Mouse (Mus musculus): ENCODE measurements around the gene Ces2f. TPM values are rescaled to one million over a fixed set of nuclear protein-coding genes. Genes with fewer than 3 reads are reported as not detected.
"Not testable (repeated sequence)": the region's sequence is repeated elsewhere in the genome, so short reads cannot be mapped to it uniquely, and the experiment has no call there.

Gene Ces2f
- 0.05 TPM in 1 of 2 replicates, not detected in the other for polyA plus RNA-seq (2015; fragmentation: Nextera tagmentation; extraction: Ambion mirVana)

DNA sequence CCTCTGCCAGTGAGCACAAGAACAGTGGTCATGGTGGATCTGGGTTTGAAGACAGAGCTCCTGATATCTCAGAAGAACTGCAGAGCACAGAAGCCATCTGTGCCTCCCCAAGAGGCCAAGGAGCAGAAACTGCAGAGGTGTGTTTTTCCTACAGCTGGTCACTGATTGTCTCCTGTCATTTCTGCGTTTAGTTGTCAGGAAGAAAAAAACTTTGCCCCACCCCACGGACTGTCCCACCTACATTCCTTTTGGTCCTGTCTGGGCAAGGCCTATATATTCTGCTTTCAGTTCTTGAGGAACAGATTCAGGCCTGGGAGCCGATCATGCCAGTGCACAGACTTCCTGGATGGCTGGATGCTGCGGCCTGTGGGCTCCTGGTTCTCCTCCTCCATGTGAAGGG lies at the start of gene Ces2f:
TSS of gene Ces2f (plus strand) at position 301 of the 400 bp plus-strand sequence.
- Histone ChIP-seq H3K4me1 (no peaks in the 10 kb centered on the region), H3K9me3 (replicated peaks) (no peaks in the 10 kb centered on the region), H3K36me3 (no peaks in the 10 kb centered on the region), H3K9ac (no peak within 1 kb of the TSS), H3K4me2 (no peak within 1 kb of the TSS), H3K27ac (no peak within 1 kb of the TSS), H3K4me3 (replicated peaks) (no peak within 1 kb of the TSS), H3K27me3 (no peaks in the 10 kb centered on the region)
- no peak for ATAC-seq (replicated peaks; ENCODE audit: low FRiP score)
- WGBS, result 75% methylated on average over 4 of the region's 4 CpGs

- Histone ChIP-seq H3K4me3 (replicated peaks) (no peak overlapping the region), H3K4me2 (no peak overlapping the region), H3K27ac (no peak overlapping the region), H3K9me3 (replicated peaks) (no peaks in the 10 kb centered on the region), H3K27me3 (no peaks in the 10 kb centered on the region), H3K36me3 (no peaks in the 10 kb centered on the region), H3K4me1 (no peaks in the 10 kb centered on the region), H3K9ac (no peak overlapping the region)
- no peak for ATAC-seq (replicated peaks; ENCODE audit: low FRiP score)
- 86% methylated on average over 2 of the region's 2 CpGs for WGBS
Observed at GRCm38 (mm10) chr8:104901746-104902145, 45.4 kb upstream of the Ces2f start.

DNA sequence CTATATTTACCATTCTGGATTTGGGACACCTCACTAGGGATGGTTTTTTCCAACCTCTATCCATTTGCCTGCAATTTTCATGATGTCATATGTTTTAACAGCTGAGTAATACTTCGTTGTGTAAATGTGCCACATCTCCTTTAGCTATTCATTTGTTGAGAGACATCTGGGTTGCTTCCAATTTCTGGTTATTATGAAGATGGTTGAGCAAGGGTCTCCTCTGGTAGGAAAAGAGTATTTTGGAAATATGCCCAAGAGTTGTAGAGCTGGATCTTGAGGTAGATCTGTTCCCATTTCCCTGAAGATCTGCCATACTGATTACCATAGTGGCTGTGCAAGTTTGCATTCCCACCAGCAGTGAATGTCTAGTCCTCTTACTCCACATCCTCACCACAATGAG lies 40.0 kb upstream of the Ces2f start:
- Histone ChIP-seq H3K4me1 (no peaks in the 10 kb centered on the region), H3K36me3 (no peaks in the 10 kb centered on the region), H3K27me3 (no peaks in the 10 kb centered on the region), H3K4me2 (no peak overlapping the region), H3K4me3 (replicated peaks) (no peak overlapping the region), H3K9ac (no peak overlapping the region), H3K27ac (no peak overlapping the region), H3K9me3 (replicated peaks) (no peaks in the 10 kb centered on the region)
- ATAC-seq (replicated peaks; ENCODE audit: low FRiP score), result no peak
- WGBS, result 56% methylated on average over 1 of the region's 1 CpGs

GRCm38 (mm10) chr8:104909021-104909420 lies 38.1 kb upstream of the Ces2f start:
- 60% methylated on average over 1 of the region's 1 CpGs for WGBS
- not testable (repeated sequence) for ATAC-seq (replicated peaks; ENCODE audit: low FRiP score); H3K36me3 ChIP-seq; H3K4me1 ChIP-seq; H3K9me3 ChIP-seq (replicated peaks); H3K27ac ChIP-seq; H3K4me3 ChIP-seq (replicated peaks); H3K4me2 ChIP-seq; H3K27me3 ChIP-seq; H3K9ac ChIP-seq

DNA sequence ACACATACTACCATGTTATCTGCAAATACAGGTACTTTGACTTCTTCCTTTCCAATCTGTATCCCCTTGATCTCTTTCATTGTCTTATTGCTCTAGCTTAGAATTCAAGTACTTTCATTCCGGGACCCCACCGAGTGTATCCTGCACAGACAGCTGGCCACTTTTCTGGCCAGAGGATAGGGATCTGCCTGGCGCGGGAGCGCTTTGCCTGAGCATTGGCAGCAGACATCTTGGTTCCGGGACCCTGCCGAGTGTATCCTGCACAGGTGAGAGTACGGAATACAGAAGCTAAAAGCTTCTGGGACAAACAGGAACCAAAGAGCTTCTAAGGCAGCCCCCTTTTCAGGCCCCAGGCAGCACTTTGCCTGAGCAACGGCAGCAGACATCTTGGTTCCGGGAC lies 37.5 kb upstream of the Ces2f start:
- not testable (repeated sequence) for H3K9ac ChIP-seq; H3K4me3 ChIP-seq (replicated peaks); ATAC-seq (replicated peaks; ENCODE audit: low FRiP score); H3K27me3 ChIP-seq; H3K27ac ChIP-seq; H3K9me3 ChIP-seq (replicated peaks); H3K36me3 ChIP-seq; H3K4me1 ChIP-seq; H3K4me2 ChIP-seq
- 96% methylated on average over 10 of the region's 10 CpGs for WGBS

DNA sequence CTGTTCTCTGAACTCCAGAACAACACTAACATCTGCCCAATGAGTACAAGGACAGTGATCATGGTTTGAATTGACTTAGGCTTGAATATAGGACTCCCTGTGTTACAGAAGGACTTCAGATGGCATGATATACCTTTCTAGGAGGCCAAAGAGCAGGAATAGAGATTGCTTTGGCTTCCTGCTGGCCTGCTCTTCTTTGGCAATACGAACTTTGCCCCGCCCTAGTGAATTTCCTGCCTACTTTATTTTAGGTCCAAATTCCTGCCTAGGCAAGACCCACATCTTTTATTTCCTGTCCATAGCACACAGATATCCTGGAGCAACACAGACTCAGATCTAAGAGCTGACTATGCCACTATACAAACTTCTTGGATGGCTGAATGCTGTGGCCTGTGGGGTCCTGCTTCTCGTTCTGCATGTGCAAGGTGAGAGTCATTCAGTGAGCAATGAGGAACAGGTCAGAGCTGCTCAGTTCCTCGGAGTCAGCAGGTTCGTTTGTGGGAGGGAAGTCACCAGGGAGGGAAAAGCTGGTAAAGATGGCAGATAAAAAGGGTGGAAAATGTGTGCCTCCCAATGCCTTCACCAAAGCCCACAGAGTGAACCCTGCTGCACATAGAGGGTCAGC lies 21.1 kb upstream of the Ces2f start, which contains the start of gene Ces2e:
TSS of gene Ces2e (plus strand) at position 289 of the 625 bp plus-strand sequence.
- Histone ChIP-seq H3K4me3 (replicated peaks) (no peak within 1 kb of the TSS), H3K27me3 (no peaks in the 10 kb centered on the region), H3K27ac (no peak within 1 kb of the TSS), H3K4me2 (no peak within 1 kb of the TSS), H3K9me3 (replicated peaks) (no peaks in the 10 kb centered on the region), H3K9ac (no peak within 1 kb of the TSS), H3K4me1 (no peaks in the 10 kb centered on the region), H3K36me3 (no peaks in the 10 kb centered on the region)
- 58% methylated on average over 5 of the region's 5 CpGs for WGBS
- ATAC-seq (replicated peaks; ENCODE audit: low FRiP score), result no peak

DNA sequence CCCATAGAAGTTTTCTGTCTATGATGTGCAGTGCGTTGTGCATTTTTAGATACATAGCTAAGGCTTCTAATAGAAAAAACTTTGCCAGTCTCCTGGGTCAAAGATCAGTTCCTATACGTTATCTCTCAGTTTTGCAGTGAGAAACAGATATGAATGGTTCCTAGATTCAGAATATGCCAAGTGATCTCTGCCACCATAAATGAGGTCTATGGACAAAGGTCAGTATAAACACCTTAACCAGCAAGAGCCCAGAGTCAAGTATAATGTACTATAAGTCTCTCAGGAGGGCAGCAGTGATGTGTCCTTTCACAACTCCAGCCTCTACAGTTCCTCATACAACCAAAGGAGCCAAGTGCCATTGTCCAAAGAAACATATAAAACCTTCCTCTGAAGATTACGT lies 19.9 kb upstream of the Ces2f start:
- ATAC-seq (replicated peaks; ENCODE audit: low FRiP score), result no peak

DNA sequence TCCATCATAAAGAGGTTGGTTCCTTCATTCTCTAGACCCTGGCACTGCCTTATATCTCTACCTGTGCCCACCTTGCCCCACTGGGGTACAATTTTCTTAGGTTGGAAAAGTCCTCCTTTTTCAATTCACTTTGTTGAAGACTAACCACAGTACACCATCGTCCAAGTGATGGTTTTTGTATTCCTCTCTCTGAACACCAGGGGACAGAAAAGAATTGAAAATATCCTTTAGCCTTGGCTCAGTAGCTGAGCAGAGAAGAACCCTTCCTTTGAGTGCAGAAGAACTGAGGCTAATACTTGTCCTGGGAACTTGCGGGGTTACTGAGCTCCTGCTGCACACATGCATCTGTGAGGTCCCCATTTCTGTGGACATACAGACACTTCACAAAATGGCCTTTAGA lies 2.5 kb upstream of the Ces2f start:
- Histone ChIP-seq H3K4me3 (replicated peaks) (no peak overlapping the region), H3K36me3 (no peaks in the 10 kb centered on the region), H3K4me2 (no peak overlapping the region), H3K27me3 (no peaks in the 10 kb centered on the region), H3K4me1 (no peaks in the 10 kb centered on the region), H3K27ac (no peak overlapping the region), H3K9ac (no peak overlapping the region), H3K9me3 (replicated peaks) (no peaks in the 10 kb centered on the region)
- no peak for ATAC-seq (replicated peaks; ENCODE audit: low FRiP score)
- 78% methylated on average over 2 of the region's 2 CpGs for WGBS

More for the DNA sequence above, 19.9 kb upstream of the Ces2f start:
- no peaks in the 10 kb centered on the region for H3K27me3 ChIP-seq
- no peak overlapping the region for H3K4me3 ChIP-seq (replicated peaks)
- H3K27ac ChIP-seq, result no peak overlapping the region
- H3K4me2 ChIP-seq, result no peak overlapping the region
- H3K36me3 ChIP-seq, result no peaks in the 10 kb centered on the region
- no peaks in the 10 kb centered on the region for H3K4me1 ChIP-seq
- H3K9me3 ChIP-seq (replicated peaks), result no peaks in the 10 kb centered on the region
- H3K9ac ChIP-seq, result no peak overlapping the region
- 83% methylated on average over 3 of the region's 3 CpGs for WGBS

DNA sequence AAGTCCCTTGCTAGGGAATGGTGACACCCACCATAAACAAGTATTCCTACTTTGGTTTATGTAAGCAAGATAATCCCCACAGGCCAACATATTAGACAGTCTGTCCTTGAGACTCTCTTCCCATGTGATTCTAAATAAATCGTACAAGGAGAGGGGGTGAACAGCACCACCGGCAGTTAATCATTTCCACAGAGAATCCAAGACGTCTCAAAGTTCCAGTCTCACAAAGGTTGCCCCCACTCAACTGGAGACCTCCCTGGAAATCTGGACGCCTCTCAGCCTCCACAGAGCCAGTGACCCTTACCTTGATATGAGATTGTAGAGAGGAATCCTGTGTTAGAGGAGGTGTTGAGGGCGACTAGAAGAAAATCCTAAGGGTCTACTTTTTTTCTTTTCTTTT lies 1.9 kb downstream of the Ces2f start:
- 64% methylated on average over 5 of the region's 5 CpGs for WGBS
- no peaks in the 10 kb centered on the region for H3K4me1 ChIP-seq
- H3K27me3 ChIP-seq, result no peaks in the 10 kb centered on the region

GRCm38 (mm10) chr8:104961537-104961961 lies 14.4 kb downstream of the Ces2f start, which contains the start of gene Ces2g:
TSS of gene Ces2g (plus strand) at chr8:104961718.
- H3K4me3 ChIP-seq (replicated peaks), result no peak within 1 kb of the TSS
- H3K9ac ChIP-seq, result no peak within 1 kb of the TSS
- H3K9me3 ChIP-seq (replicated peaks), result no peaks in the 10 kb centered on the region
- no peaks in the 10 kb centered on the region for H3K36me3 ChIP-seq
- no peak for ATAC-seq (replicated peaks; ENCODE audit: low FRiP score)
- no peaks in the 10 kb centered on the region for H3K27me3 ChIP-seq
- no peak within 1 kb of the TSS for H3K27ac ChIP-seq
- no peaks in the 10 kb centered on the region for H3K4me1 ChIP-seq
- 63% methylated on average over 5 of the region's 5 CpGs for WGBS
- H3K4me2 ChIP-seq, result no peak within 1 kb of the TSS

More for the DNA sequence above, 1.9 kb downstream of the Ces2f start:
- H3K9me3 ChIP-seq (replicated peaks), result no peaks in the 10 kb centered on the region
- no peak overlapping the region for H3K4me2 ChIP-seq
- H3K4me3 ChIP-seq (replicated peaks), result no peak overlapping the region
- no peak for ATAC-seq (replicated peaks; ENCODE audit: low FRiP score)
- H3K27ac ChIP-seq, result no peak overlapping the region
- no peaks in the 10 kb centered on the region for H3K36me3 ChIP-seq
- no peak overlapping the region for H3K9ac ChIP-seq

DNA sequence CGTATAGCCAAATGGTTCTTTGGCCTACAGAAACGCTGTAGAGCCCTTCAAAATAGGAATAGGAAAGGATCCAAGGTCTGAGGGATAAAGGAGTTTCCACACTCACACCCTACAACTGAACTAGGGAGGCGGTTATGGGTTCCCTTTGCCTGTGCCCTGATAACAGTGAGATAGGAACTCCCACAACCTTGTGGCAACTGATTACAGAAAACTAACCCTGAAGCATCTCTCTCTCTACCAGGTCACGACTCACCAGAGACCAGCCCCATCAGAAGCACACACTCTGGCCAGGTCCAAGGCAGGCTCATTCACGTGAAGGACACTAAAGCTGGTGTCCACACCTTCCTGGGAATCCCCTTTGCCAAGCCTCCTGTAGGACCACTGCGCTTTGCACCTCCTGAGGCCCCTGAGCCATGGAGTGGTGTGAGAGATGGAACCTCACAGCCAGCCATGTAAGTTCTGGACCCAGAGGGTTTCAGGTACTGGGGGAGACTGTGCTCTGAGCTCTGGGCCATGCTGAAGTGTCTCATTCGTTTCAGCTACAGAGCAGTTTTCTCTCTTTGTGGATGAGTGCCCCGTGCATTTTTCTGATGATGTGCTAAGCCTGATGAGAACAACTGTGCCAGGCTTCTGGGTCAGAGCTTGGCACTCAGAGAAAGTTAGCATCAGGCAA lies 15.2 kb downstream of the Ces2f start:
- Histone ChIP-seq H3K27ac (no peak overlapping the region), H3K36me3 (no peaks in the 10 kb centered on the region), H3K27me3 (no peaks in the 10 kb centered on the region), H3K9me3 (replicated peaks) (no peaks in the 10 kb centered on the region), H3K4me1 (no peaks in the 10 kb centered on the region), H3K4me2 (no peak overlapping the region), H3K9ac (no peak overlapping the region), H3K4me3 (replicated peaks) (no peak overlapping the region)
- WGBS, result 76% methylated on average over 8 of the region's 8 CpGs
- peak; percentile 49; the same call in 1 of the 2 replicates for ATAC-seq (replicated peaks; ENCODE audit: low FRiP score)

- H3K36me3 ChIP-seq, result no peaks in the 10 kb centered on the region
- no peak overlapping the region for H3K27ac ChIP-seq
- 88% methylated on average over 4 of the region's 4 CpGs for WGBS
- no peak for ATAC-seq (replicated peaks; ENCODE audit: low FRiP score)
- H3K27me3 ChIP-seq, result no peaks in the 10 kb centered on the region
- no peak overlapping the region for H3K9ac ChIP-seq
- H3K4me3 ChIP-seq (replicated peaks), result no peak overlapping the region
- no peak overlapping the region for H3K4me2 ChIP-seq
- no peaks in the 10 kb centered on the region for H3K4me1 ChIP-seq
- H3K9me3 ChIP-seq (replicated peaks), result no peaks in the 10 kb centered on the region
Observed at GRCm38 (mm10) chr8:104963375-104963894, 16.3 kb downstream of the Ces2f start.
